Mouse (Mus musculus) spleen, adult 12 weeks (tissue): Measurements from ENCODE around the gene Zfp708.
"Not testable (repeated sequence)": the region's sequence is repeated elsewhere in the genome, so short reads cannot be mapped to it uniquely, and the experiment has no call there.

Source experiments
- DNase-seq: peaks from one replicate; pipeline ENCODE4 v3.0.0; 2022; ENCODE audit warnings: low spot score

Zfp708 gene

DNA sequence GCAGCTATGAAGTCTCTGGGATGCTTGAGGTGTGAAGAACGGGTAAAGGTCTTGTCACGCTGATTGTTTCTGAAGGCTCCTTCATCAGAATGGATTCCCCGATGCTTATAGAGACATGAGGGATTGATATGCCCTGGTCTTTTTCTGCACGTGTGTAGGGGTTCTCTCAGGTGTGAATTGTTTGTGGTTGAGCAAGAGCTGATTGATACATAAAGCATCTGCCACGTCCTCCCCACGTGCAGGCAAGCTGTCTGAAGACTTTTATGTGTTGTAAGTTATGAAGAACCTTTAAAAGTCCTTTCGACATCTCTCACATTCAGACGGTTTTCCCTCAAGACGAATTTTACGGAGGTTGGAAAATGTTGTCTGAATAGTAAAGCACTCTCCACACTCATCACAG, at the start of gene Zfp708:
Gene Zfp708 (minus strand): TSS at position 101 of the 400 bp plus-strand sequence.
- DNase-seq: no peak

DNA sequence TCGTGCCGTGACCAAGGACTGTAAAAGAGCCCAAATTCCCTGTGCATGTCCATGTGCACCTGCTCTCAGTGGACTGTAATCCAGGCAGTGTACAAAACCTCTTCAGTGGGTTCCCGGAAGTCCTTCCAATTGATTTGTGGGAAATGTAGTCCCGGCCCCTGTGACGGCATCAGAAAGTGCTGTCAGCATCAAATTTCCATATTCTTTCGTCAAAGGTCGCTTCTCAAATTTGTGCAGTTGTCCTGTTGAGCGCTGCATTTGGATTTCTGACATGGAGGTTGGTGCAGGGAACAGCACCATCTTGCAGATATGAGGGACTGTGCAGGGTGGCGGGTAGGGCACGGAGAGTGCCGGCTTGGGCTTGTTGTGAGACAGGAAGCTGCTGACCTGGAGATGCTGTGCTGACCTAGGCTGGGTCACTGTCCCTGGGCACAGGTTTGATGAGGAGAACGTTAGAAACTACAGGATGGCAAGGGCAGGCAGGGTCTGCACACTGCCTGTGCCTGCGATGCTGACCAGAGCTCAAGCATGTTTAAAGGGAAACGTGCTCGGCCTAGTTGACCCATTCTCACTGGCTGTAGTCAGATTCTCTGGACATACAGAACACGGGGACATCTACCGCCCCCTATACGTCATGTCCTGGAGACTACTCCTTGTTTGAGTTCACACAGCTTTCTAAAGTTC, 30.4 kb upstream of the Zfp708 start:
- DNase-seq: peak; percentile 53

DNA sequence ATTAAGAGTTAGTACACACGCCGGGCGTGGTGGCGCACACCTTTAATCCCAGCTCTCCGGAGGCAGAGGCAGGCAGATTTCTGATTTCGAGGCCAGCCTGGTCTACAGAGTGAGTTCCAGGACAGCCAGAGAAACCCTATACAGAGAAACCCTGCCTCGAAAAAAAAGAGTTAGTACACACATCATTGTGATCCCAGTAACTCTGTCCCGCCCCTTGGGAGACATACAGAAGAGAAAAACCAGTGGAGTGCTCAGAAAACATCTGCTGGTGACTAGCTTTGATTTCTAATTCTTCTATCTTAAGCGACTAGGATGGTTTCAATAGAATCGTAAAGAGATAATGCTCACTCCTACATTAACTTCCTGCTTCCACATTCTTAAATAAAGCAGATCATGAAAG, 29.7 kb upstream of the Zfp708 start:
- DNase-seq: not testable (repeated sequence)

DNA sequence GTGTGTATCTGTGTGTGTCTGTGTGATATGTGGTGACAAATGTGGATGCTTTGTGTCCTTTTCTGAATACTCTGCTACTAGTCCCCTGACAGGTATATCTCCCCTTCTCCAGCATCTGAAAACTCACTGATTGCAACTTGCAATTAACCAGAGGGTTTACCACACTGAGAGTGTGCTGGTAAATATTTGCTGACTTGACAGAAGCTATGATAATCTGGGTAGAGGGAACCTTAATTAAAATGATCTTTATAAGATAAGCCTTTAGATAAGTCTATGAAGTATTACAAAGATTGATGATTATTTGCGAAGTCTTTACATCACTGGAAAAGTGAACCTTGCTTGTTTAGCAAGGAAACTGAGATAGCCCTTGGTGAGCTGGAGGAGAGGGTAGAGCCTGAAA, 26.7 kb upstream of the Zfp708 start:
- DNase-seq: no peak

DNA sequence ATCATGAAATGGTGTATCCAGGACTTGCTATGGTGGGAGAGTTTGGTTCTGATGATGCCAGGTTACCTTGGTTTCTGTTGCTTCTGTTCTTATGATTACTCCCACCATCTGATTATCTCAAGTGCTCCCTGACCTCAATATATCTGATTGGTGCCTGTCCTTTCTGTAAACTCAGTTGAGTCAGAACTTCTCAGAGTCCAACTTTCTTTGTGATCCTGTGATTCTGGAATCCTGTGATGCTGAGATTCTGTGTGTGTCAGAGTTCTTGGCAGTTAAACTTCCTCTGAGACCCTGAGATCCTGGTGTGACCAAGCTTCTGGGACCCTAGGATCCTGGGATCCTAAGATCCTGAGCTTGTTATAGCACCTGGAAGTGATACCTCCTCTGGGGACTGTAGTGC, 23.6 kb upstream of the Zfp708 start, which contains the start of gene Zfp759:
Gene Zfp759 (plus strand): TSS at position 301 of the 400 bp plus-strand sequence.
- DNase-seq: not testable (repeated sequence)

DNA sequence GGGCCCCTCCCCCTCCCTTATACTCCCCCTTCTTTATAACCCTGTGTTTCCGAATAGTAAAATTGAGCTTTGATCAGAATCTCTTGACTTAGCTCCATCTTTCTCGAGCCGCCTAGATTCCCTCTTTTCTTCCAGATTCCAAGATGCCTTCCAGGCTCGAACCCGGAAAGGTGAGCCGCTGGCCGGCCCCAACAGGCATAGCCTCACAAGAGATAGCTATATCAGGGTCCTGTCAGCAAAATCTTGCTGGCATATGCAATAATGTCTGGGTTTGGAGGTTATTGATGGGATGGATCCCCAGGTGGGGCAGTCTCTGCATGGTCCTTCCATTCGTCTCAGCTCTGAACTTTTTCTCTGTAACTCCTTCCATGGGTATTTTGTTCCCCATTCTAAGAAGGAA, 18.4 kb upstream of the Zfp708 start, which contains the start of gene Rslcan18:
Gene Rslcan18 (minus strand): TSS at position 101 of the 400 bp plus-strand sequence.
- DNase-seq: not testable (repeated sequence)

DNA sequence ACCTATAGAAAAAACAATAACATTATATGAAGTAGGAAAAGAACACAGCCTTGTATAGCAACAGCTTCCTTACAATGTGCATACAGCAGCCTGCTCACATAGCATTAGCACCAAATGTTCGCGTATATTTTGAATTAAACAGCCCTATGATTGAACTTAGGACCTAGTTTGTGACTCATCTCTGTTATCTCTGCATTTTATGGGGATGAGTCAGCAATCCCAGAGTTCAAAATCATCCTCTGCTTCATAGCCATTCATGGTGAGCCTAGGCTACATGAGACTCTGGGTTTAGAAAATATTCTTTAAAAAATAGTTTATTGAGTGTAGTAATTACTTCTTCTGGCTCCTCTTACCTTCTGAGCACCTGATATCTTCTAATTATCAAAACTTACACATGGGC, 15.5 kb upstream of the Zfp708 start:
- no peak for DNase-seq

DNA sequence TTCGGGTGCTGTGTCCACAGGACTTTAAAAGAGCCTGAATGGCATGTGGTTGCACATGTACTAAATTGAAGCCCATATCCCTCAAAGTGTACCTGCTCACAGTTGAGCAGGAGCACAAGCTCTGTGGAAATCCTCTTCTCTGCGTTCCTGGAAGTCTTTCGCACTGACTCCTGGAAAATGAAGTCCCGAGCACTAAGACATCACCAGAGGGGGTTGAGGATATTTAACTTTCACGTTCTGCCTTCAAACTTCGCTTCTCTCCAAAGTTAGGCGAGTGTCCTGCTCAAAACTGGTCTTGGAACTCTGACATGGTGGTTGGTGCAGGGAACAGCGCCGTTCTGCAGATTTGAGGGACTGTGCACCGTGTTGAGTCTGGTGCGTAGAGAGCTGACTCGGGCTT, 14.3 kb upstream of the Zfp708 start:
- DNase-seq: no peak

DNA sequence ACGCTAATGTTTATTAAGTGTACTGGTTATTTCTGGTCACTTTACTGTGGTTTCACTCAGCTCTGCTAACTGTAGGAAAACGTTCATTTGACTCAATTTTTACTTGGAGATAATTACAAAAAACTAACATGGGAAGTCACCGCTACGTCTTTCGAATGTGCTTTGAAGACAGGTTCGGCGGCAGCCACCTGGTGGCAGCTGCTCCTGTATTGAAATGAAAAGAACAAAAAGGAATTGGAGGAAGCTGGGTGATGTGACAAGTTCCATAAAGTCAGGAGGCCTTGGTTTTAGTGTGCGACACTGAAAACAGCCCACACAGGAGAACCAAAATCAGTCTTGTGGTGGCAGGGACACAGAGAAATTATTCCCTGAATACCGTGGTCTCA, 11.0 kb upstream of the Zfp708 start:
- no peak for DNase-seq

DNA sequence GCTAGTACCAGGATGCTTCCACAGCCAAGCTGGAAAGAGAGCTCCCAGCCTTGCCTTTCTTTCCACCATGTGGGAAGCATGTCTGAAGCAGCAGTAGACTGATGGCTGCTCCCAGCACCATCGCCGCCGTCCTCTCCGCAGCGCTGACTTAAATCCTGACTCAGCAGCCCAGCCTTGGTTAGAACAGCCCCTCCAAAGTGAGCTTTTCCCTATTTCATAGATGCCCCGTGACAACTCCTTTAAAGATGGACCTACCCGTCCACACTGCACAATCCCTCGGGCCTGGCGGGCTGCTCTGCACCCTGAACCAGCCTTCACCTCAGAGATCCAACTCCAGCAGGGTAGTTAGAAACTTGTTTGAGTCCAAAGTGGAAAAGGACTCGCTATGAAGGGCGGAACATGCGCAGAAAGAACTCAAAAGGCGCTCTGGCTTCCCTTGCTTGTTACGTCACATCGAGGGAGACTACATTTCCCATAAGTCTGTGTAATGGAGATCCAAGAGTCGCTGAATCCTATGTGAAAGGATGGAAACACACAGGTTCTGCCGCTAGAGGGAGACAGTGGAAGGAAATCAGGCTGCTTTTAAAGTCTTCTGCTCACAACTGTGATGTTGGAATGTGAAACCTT, 10.5 kb upstream of the Zfp708 start, which contains the start of gene Gm28557:
Gene Gm28557 (minus strand): TSS at position 411 of the 627 bp plus-strand sequence.
- peak; percentile 74 for DNase-seq

DNA sequence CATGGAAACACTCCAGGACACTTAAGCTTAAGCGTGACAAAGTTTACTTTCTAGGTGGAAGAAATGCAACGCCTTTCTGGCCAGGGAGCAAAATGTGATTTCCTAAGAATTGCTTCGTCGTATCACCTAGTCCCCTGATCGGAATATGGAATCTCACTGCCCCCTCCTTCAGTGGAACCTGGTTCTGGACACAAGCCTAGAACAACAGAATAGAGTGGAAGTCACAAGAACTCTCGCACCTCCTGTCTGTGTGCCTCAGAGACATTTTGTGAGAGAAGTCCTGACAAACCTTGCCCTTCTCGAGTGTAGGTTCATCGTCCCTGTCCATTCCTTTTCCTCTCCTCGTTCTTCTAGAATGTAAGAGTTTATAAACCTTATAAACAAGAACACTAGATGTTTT, 9.9 kb upstream of the Zfp708 start:
- no peak for DNase-seq

DNA sequence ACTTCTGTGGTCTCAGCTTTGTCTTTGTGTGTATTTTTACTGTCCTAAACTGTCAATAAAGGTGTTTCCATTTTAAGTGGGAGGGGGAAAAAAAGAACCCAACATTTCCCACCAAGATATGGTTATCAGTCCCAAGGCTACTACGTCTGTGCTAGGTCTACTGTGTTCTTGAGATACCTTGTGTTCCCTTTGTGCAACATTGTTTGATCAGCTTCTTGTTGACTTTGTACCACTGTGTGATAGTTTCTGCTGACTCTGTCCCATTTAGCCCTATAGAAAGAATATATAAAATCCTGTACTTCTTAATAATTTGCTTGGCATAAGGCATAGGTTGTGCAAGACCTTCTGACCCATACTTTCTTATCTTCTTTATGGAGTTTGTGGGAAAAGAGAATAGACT, 7.6 kb downstream of the Zfp708 start:
- DNase-seq: no peak

DNA sequence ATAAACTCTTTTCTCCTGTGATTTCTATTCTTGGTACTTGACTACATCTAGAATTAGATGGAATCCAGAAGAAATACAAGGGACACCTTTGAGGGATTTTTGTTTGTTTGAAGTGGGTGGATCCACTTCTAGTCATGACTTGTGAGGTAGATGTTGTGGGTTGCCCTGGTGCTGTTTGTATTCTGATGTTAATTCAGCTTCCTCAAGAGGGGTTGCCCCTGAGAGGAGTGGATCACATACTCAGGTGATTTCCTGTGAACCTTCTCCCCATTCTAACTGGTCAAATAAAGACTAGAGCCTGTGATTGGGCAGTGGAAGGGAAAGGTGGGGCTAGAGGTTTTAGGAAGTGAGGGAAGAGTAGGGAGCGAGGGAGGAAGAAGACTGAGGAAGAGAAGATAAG, 15.8 kb downstream of the Zfp708 start:
- DNase-seq: no peak

DNA sequence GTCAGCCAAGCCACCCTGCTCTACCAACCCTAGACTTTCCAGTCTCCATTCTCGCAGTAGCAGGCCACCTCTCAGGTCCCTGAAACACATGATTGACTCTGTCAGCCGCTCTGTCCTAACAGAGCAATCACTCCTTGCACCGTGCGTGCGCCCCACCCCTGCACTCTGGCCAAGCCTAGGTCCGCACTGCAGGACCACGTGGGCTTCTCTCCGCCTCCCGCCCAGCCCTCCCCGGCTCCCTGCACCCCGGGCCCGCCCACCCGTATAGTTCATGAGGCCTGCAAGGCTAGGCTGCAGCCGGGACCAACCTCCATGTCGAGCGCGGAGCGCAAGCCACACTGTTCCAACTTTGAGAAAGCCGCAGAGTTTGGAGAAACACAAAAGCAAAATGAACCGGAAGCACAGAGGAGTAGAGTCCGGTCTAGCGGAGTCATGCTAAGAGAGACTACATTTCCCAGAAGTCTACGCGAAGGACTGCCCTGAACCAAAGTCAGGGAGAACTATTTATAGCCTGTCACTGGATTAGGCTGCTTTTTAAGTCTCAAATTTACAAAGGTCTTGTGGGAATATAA, 16.5 kb downstream of the Zfp708 start:
- DNase-seq: peak; percentile 40

DNA sequence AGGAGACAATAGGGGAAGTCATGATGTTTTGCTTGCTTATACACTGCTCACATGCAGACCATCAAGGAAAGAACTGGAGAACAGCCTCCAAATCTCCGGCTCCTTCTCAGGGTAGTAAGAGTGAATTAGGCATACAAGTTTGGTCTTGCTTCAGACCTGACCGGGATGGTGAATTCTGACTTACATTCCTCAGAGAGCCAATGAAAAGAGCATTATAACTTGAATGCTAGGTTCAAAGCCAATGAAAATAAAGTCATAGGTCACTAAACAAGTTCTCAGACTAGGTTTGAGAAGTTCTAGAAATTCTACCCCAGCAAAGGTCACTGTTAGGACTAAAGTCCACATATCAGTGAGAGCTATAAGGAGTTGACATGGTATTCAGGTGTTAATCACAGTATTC, 20.5 kb downstream of the Zfp708 start:
- DNase-seq: no peak

DNA sequence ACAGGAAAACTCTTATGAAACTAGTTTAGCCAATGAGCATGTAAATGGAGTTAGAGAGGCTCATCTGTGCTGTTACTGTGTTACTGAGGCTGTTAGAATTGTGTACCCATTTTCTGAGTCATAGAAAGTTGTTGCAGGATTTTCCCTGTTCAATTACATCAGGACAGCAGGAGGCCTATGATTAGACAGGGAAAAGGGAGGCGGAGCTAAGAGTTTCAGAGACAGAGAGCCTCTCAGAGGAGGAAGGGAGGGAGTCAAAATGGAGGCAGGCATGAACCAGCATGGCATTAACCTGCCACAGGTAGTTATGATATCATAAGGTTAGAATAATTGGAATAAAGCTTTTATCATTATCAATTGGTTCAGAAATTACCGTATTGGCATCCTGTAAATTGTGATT, 25.0 kb downstream of the Zfp708 start:
- no peak for DNase-seq

DNA sequence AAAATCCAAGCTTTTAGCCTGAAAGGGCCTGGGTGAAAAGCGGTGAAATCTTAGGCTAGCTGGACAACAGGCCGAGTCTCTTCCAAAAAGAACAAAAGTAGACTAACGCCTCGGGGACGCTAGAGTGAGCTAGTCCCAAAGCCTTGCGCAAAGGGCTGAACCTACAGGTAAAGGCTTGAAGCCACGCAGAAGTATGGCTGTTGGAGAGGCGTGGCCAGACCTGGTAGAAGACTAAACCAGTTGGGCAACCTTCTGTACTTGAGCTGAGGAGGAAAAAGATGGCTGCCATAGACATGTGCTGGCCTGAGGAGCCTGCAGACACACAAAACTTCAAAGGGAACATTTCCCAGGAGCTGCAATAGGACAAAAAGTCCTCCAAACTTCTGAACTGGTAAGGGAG, 32.4 kb downstream of the Zfp708 start:
- no peak for DNase-seq

DNA sequence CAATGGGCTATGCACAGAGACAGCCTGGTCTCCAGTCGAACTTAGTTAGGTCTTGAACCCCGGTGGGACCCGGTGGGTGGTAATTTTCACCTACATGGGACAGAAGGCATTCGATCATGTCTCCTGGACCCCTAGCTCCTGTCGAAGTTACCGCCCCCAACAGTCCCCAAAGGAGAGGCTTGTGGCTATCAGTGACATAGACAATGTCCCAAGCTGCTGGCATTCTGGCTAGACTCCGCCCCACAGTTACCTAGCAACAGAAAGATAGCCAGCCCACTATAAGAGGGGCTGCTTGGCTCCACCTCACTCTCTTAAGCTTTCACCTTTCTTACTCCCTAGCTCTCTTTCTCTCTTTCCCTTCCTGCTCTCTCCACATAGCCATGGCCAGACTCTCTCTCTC, 35.3 kb downstream of the Zfp708 start:
- DNase-seq: no peak

DNA sequence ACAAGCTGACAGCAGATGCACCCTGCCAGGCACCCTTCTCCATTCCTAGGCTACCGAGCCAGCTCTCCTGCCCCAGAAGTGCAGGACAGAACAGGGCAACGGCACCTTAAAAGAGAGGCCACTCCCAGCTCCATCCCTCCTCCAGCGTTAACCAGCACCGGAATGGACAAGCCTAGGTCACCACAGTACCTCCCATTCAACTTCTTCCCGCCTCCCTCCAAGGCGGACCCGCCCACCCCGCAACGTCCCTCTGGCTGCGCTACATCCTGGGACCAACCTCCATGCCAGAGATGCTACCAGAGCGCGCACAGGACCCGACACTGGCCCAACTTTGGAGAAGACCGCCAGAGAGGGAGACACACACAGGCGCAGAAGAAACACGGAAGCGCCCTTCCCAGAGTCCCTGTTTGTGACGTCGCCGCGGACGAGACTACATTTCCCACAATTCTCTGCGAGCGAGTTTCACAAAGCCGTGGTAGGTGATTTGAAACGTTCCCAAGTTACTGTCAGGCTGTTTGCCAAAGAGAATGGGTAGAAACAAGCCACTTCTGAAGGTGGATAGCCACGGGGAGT, 36.9 kb downstream of the Zfp708 start, which contains the start of gene Zfp712:
Gene Zfp712 (minus strand): TSS at position 385 of the 573 bp plus-strand sequence.
- DNase-seq: peak; percentile 79

DNA sequence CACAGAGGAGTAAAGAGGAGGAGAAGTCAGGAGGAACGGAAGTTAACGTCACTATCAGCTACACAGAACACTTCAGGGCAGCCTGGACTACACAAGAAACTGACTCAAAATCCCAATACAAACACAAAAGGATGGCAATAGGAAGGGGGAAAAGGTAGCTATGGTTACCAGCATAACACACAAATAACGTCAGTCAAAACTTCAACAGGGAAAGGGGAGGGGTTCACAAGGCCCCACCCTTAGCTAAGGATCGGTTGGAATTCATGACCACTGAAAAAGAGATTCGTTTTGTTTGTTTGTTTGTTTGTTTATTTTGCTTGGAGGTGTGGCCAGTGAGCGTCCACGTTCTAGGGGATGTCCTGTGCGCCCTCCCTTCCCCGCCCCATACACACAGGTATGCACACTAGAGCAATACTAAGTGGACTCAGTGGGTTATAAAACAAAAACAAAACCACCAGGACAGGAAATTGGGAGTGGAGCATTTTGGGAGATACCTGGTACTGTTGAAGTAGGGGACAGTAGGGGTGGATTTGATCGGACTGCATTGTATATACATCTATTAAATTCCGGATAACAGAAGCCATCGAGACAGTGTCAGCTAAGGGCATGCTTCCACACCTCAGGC, 37.5 kb downstream of the Zfp708 start:
- DNase-seq: no peak
